Mouse (Mus musculus): ENCODE measurements around the gene Sdhc. TPM values are rescaled to one million over a fixed set of nuclear protein-coding genes. Genes with fewer than 3 reads are reported as not detected.

The Sdhc gene
- total and polyA plus RNA-seq, 3 experiments = 1,025 to 1,288 (median 1,087) TPM

- 8% methylated on average over 4 of the region's 4 CpGs for WGBS
- no peaks in the 10 kb centered on the region for H3K36me3 ChIP-seq (ENCODE audit: control insufficient read depth, insufficient read depth, low read length)
- H3K4me3 ChIP-seq = no peak overlapping the region
- H3K79me2 ChIP-seq (replicated peaks; ENCODE audit: control insufficient read depth, insufficient read depth, low read length) = no peaks in the 10 kb centered on the region
- intact Hi-C loops (cut with DNase I) = loop anchor here (1.0 to 10.0 kb wide), 4 partner anchors 34 to 357 kb away; partner anchors contain the start of genes Mpz and Sdhc
- no peaks in the 10 kb centered on the region for H3K4me1 ChIP-seq (ENCODE audit: control insufficient read depth, insufficient read depth, low read length)
- no peak overlapping the region for H3K9ac ChIP-seq (ENCODE audit: low read depth, low read length)
- H3K27ac ChIP-seq = no peak overlapping the region
- H3K27me3 ChIP-seq (ENCODE audit: control insufficient read depth, insufficient read depth, low read length) = no peaks in the 10 kb centered on the region
- peak; percentile 50 to 53 for DNase-seq
- peak; percentile 61 for TF ChIP-seq CTCF (IDR thresholded peaks at IDR 0.05)
- TF ChIP-seq POLR2A (IDR thresholded peaks at IDR 0.05; ENCODE audit: insufficient read depth, low read depth, low read length) = no peak
Measured at GRCm38 (mm10) chr1:171118269-171118684, 32.1 kb downstream of the Sdhc start.

- Histone ChIP-seq H3K4me3 (no peak overlapping the region), H3K27ac (no peak overlapping the region), H3K79me2 (replicated peaks; ENCODE audit: control insufficient read depth, insufficient read depth, low read length) (no peaks in the 10 kb centered on the region), H3K9ac (ENCODE audit: low read depth, low read length) (no peak overlapping the region), H3K36me3 (ENCODE audit: control insufficient read depth, insufficient read depth, low read length) (0 out of 2 replicates have a peak, but pooled peaks cover 2% of the 10 kb centered on the region), H3K27me3 (ENCODE audit: control insufficient read depth, insufficient read depth, low read length) (no peaks in the 10 kb centered on the region), H3K4me1 (ENCODE audit: control insufficient read depth, insufficient read depth, low read length) (no peaks in the 10 kb centered on the region; the same call in 1 of the 2 replicates)
- DNase-seq = no peak
- 47% methylated on average over 4 of the region's 4 CpGs for WGBS
- intact Hi-C loops (cut with DNase I) = loop anchor here (5.0 to 10.0 kb wide), 3 partner anchors 36 to 359 kb away; partner anchors contain the start of genes Mpz and Sdhc
- TF ChIP-seq POLR2A (IDR thresholded peaks at IDR 0.05; ENCODE audit: insufficient read depth, low read depth, low read length) (no peak), EP300 (IDR thresholded peaks at IDR 0.05; ENCODE audit: insufficient read depth, low read depth, low read length) (no peak), CTCF (IDR thresholded peaks at IDR 0.05) (no peak)
Measured at GRCm38 (mm10) chr1:171116280-171116679, 34.1 kb downstream of the Sdhc start.

- DNase-seq = peak; percentile 87 to 93
- under 1% methylated on average over 24 of the region's 24 CpGs for WGBS
- no peak for TF ChIP-seq CTCF (IDR thresholded peaks at IDR 0.05)
- peak; percentile 39; the same call in 1 of the 2 replicates for TF ChIP-seq EP300 (IDR thresholded peaks at IDR 0.05; ENCODE audit: insufficient read depth, low read depth, low read length)
- peak; percentile 97 for TF ChIP-seq POLR2A (IDR thresholded peaks at IDR 0.05; ENCODE audit: insufficient read depth, low read depth, low read length)
- H3K9ac ChIP-seq (ENCODE audit: low read depth, low read length) = peak within 1 kb of the TSS; percentile 68
- peaks cover 3% of the 10 kb centered on the region for H3K4me1 ChIP-seq (ENCODE audit: control insufficient read depth, insufficient read depth, low read length)
- H3K79me2 ChIP-seq (replicated peaks; ENCODE audit: control insufficient read depth, insufficient read depth, low read length) = no peaks in the 10 kb centered on the region
- intact Hi-C loops (cut with DNase I) = loop anchor here (5.0 to 10.0 kb wide), 2 partner anchors 213 to 361 kb away; partner anchors contain the start of gene Dedd
- 0 out of 2 replicates have a peak, but pooled peaks cover 2% of the 10 kb centered on the region for H3K36me3 ChIP-seq (ENCODE audit: control insufficient read depth, insufficient read depth, low read length)
- peak within 1 kb of the TSS; percentile 79 for H3K4me3 ChIP-seq
- no peaks in the 10 kb centered on the region for H3K27me3 ChIP-seq (ENCODE audit: control insufficient read depth, insufficient read depth, low read length)
- peak within 1 kb of the TSS; percentile 88 for H3K27ac ChIP-seq
Measured at GRCm38 (mm10) chr1:171113873-171114299, 36.5 kb downstream of the Sdhc start, which contains the start of gene Cfap126. Gene Cfap126, plus strand, starts transcription at chr1:171113918.

GRCm38 (mm10) chr1:171112986-171113385, 37.4 kb downstream of the Sdhc start:
- intact Hi-C loops (cut with DNase I) = loop anchor here (5.0 to 10.0 kb wide), 2 partner anchors 214 to 362 kb away; partner anchors contain the start of gene Dedd
- H3K4me1 ChIP-seq (ENCODE audit: control insufficient read depth, insufficient read depth, low read length) = peaks cover 3% of the 10 kb centered on the region
- TF ChIP-seq EP300 (IDR thresholded peaks at IDR 0.05; ENCODE audit: insufficient read depth, low read depth, low read length) = no peak
- TF ChIP-seq CTCF (IDR thresholded peaks at IDR 0.05) = no peak
- no peak for TF ChIP-seq POLR2A (IDR thresholded peaks at IDR 0.05; ENCODE audit: insufficient read depth, low read depth, low read length)
- 0 out of 2 replicates have a peak, but pooled peaks cover 2% of the 10 kb centered on the region for H3K36me3 ChIP-seq (ENCODE audit: control insufficient read depth, insufficient read depth, low read length)
- H3K9ac ChIP-seq (ENCODE audit: low read depth, low read length) = no peak overlapping the region
- DNase-seq = no peak
- no peaks in the 10 kb centered on the region for H3K27me3 ChIP-seq (ENCODE audit: control insufficient read depth, insufficient read depth, low read length)
- H3K4me3 ChIP-seq = no peak overlapping the region
- WGBS = 84% methylated on average over 4 of the region's 4 CpGs
- H3K27ac ChIP-seq = peak overlapping the region; percentile 88
- no peaks in the 10 kb centered on the region for H3K79me2 ChIP-seq (replicated peaks; ENCODE audit: control insufficient read depth, insufficient read depth, low read length)

GRCm38 (mm10) chr1:171111781-171112575, 38.4 kb downstream of the Sdhc start:
- Histone ChIP-seq H3K9ac (ENCODE audit: low read depth, low read length) (peak overlapping the region; percentile 68), H3K36me3 (ENCODE audit: control insufficient read depth, insufficient read depth, low read length) (0 out of 2 replicates have a peak, but pooled peaks cover 2% of the 10 kb centered on the region), H3K27me3 (ENCODE audit: control insufficient read depth, insufficient read depth, low read length) (no peaks in the 10 kb centered on the region), H3K79me2 (replicated peaks; ENCODE audit: control insufficient read depth, insufficient read depth, low read length) (no peaks in the 10 kb centered on the region), H3K27ac (peak overlapping the region; percentile 82), H3K4me3 (peak overlapping the region; percentile 86), H3K4me1 (ENCODE audit: control insufficient read depth, insufficient read depth, low read length) (peaks cover 3% of the 10 kb centered on the region)
- WGBS = 3% methylated on average over 15 of the region's 15 CpGs
- no peak for TF ChIP-seq EP300 (IDR thresholded peaks at IDR 0.05; ENCODE audit: insufficient read depth, low read depth, low read length)
- no peak for TF ChIP-seq CTCF (IDR thresholded peaks at IDR 0.05)
- no peak for TF ChIP-seq POLR2A (IDR thresholded peaks at IDR 0.05; ENCODE audit: insufficient read depth, low read depth, low read length)
- intact Hi-C loops (cut with DNase I) = loop anchor here (1.0 to 10.0 kb wide), 7 partner anchors 10 to 363 kb away; partner anchors contain the start of genes Dedd and Ppox
- DNase-seq = peak; percentile 63 to 69

Data from heart, adult 2 months (tissue).